Mouse (Mus musculus): ENCODE results near the gene Ank3. TPM values are rescaled to one million over a fixed set of nuclear protein-coding genes. Genes with fewer than 3 reads are reported as not detected.

The Ank3 gene
- polyA plus RNA-seq, 2 experiments: 3.1 to 5.3 TPM

DNA sequence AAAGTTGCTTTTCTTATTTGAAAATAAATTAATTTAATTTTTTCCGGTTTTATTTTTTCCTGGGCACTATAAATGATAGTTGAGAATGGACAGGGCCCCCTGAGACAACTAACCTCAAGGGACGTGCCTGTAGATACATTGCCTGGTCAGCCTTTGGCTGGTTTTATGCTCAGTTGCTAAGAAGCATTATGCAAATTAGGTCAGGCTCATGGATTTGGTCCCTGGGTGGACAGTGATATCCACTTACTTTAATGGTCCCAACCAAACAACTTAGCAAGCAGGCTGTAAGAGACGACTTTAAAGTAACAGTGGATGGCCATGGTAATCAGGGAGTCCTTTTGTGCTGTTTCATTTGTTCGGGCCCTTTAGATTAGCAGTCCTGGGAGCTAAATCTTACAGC is 392.0 kb downstream of the Ank3 start:
- Histone ChIP-seq H3K4me2 (ENCODE audit: low read depth) (no peak overlapping the region), H3K27ac (no peak overlapping the region), H3K9me3 (ENCODE audit: control insufficient read depth, low read length) (no peaks in the 10 kb centered on the region), H3K27me3 (ENCODE audit: control insufficient read depth, insufficient read depth, low read length) (no peaks in the 10 kb centered on the region), H3K4me3 (ENCODE audit: insufficient read depth in 1 of 2, low read depth in 2 of 2, low read length in 2 of 2) (no peak overlapping the region), H3K36me3 (replicated peaks; ENCODE audit: control insufficient read depth, insufficient read depth, low read depth) (no peaks in the 10 kb centered on the region), H3K4me1 (replicated peaks; ENCODE audit: control insufficient read depth in 2 of 2, insufficient read depth in 2 of 2, low read length in 1 of 2) (peaks cover 1 to 9% of the 10 kb centered on the region in 2 experiments; a peak in 3 of 4 replicates), H3K9ac (replicated peaks) (no peak overlapping the region)
- DNase-seq (ENCODE audit: low read depth in 3 of 3, low spot score in 3 of 3) (no peak), ATAC-seq (ENCODE audit: insufficient read depth) (no peak)
- WGBS (ENCODE audit: insufficient replicate concordance): 57% methylated on average over 4 of the region's 4 CpGs
- TF ChIP-seq CTCF (IDR thresholded peaks at IDR 0.05; ENCODE audit: low read depth) (no peak), EP300 (IDR thresholded peaks at IDR 0.05; ENCODE audit: low read depth) (no peak)

DNA sequence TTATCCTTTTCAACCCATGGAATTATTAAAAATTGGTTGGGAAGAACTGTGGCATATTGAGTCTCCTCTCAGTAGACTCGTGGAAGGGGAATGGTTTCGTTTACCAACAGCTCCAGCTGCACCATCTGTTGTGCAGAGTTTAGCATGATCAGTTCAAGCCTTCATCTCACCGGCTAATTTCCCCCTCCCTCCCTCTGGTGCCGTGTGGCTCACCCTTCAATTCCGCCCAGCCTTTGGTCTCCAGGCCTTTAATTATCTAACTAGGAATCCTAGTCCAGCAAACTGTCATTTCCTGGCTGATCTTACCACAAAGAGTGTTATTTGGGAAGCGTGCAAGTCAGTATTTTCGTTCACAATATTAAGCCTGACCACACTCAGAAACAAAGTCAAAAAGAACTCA is 393.4 kb downstream of the Ank3 start:
- 28% methylated on average over 7 of the region's 7 CpGs for WGBS (ENCODE audit: insufficient replicate concordance)
- H3K9me3 ChIP-seq (ENCODE audit: control insufficient read depth, low read length): no peaks in the 10 kb centered on the region
- H3K9ac ChIP-seq (replicated peaks): no peak overlapping the region
- H3K27ac ChIP-seq: no peak overlapping the region
- H3K4me1 ChIP-seq (replicated peaks; ENCODE audit: control insufficient read depth in 2 of 2, insufficient read depth in 2 of 2, low read length in 1 of 2): peaks cover 0 to 6% of the 10 kb centered on the region in 2 experiments; a peak in 1 of 4 replicates
- no peak for TF ChIP-seq CTCF (IDR thresholded peaks at IDR 0.05; ENCODE audit: low read depth)
- no peak for TF ChIP-seq EP300 (IDR thresholded peaks at IDR 0.05; ENCODE audit: low read depth)
- H3K36me3 ChIP-seq (replicated peaks; ENCODE audit: control insufficient read depth, insufficient read depth, low read depth): no peaks in the 10 kb centered on the region
- ATAC-seq (ENCODE audit: insufficient read depth): no peak
- H3K4me3 ChIP-seq (ENCODE audit: insufficient read depth in 1 of 2, low read depth in 2 of 2, low read length in 2 of 2): no peak overlapping the region
- no peak overlapping the region for H3K4me2 ChIP-seq (ENCODE audit: low read depth)
- DNase-seq (ENCODE audit: low read depth in 3 of 3, low spot score in 3 of 3): no peak
- no peaks in the 10 kb centered on the region for H3K27me3 ChIP-seq (ENCODE audit: control insufficient read depth, insufficient read depth, low read length)

DNA sequence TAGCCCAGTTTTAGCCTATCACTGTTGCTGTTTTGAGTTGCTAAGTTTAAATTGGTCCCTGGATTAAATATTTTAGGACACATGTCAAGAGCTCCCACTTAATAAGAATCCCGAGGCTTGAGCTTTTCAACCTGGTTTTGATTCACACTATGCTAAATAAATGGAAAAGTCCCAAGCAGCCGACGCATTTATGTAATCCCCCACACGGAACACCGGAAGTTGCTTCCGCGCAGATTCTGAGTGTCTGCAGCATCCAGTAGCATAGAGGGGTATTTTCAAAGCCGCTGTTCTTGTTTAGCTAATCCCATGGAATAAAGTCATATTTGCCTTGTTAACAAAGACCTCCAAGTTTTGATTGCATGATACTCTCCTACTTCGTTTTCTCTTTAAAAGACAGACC is 393.8 kb downstream of the Ank3 start:
- Histone ChIP-seq H3K36me3 (replicated peaks; ENCODE audit: control insufficient read depth, insufficient read depth, low read depth) (no peaks in the 10 kb centered on the region), H3K9me3 (ENCODE audit: control insufficient read depth, low read length) (no peaks in the 10 kb centered on the region), H3K9ac (replicated peaks) (no peak overlapping the region), H3K4me2 (ENCODE audit: low read depth) (no peak overlapping the region), H3K4me1 (replicated peaks; ENCODE audit: control insufficient read depth in 2 of 2, insufficient read depth in 2 of 2, low read length in 1 of 2) (peaks cover 0 to 6% of the 10 kb centered on the region in 2 experiments; a peak in 1 of 4 replicates), H3K4me3 (ENCODE audit: insufficient read depth in 1 of 2, low read depth in 2 of 2, low read length in 2 of 2) (no peak overlapping the region), H3K27me3 (ENCODE audit: control insufficient read depth, insufficient read depth, low read length) (no peaks in the 10 kb centered on the region), H3K27ac (no peak overlapping the region)
- no peak for ATAC-seq (ENCODE audit: insufficient read depth)
- WGBS (ENCODE audit: insufficient replicate concordance): 76% methylated on average over 9 of the region's 9 CpGs
- TF ChIP-seq CTCF (IDR thresholded peaks at IDR 0.05; ENCODE audit: low read depth) (no peak), EP300 (IDR thresholded peaks at IDR 0.05; ENCODE audit: low read depth) (no peak)
- DNase-seq (ENCODE audit: low read depth in 3 of 3, low spot score in 3 of 3): no peak

DNA sequence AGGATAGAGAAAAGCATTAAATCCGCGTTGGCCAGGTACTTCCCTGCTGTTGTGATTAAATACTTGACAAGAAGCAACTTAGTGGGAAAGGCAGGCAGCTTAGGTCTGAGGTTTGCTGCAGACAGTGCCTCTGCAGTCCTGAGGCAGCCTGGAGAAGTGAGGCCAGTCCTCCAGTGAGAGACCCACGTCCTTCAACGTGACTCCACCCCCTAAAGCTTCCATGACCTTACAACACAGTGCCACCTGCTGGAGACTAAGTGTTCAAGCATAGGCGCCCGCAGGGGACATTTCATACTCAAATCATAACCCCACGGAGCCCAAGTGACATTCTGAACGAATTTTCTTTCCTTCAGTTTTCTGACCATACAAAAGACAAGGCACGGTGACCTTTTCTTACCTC is 394.5 kb downstream of the Ank3 start:
- H3K27me3 ChIP-seq (ENCODE audit: control insufficient read depth, insufficient read depth, low read length): no peaks in the 10 kb centered on the region
- H3K4me3 ChIP-seq (ENCODE audit: insufficient read depth in 1 of 2, low read depth in 2 of 2, low read length in 2 of 2): no peak overlapping the region
- TF ChIP-seq CTCF (IDR thresholded peaks at IDR 0.05; ENCODE audit: low read depth) (peak; percentile 68), EP300 (IDR thresholded peaks at IDR 0.05; ENCODE audit: low read depth) (no peak)
- no peak for ATAC-seq (ENCODE audit: insufficient read depth)
- WGBS (ENCODE audit: insufficient replicate concordance): 40% methylated on average over 9 of the region's 9 CpGs
- no peaks in the 10 kb centered on the region for H3K36me3 ChIP-seq (replicated peaks; ENCODE audit: control insufficient read depth, insufficient read depth, low read depth)
- H3K9me3 ChIP-seq (ENCODE audit: control insufficient read depth, low read length): no peaks in the 10 kb centered on the region
- no peak overlapping the region for H3K4me2 ChIP-seq (ENCODE audit: low read depth)
- H3K4me1 ChIP-seq (replicated peaks; ENCODE audit: control insufficient read depth in 2 of 2, insufficient read depth in 2 of 2, low read length in 1 of 2): peaks cover 0 to 6% of the 10 kb centered on the region in 2 experiments; a peak in 1 of 4 replicates
- no peak overlapping the region for H3K9ac ChIP-seq (replicated peaks)
- DNase-seq (ENCODE audit: low read depth in 3 of 3, low spot score in 3 of 3): peak in 1 of 3 experiments; percentile 30
- no peak overlapping the region for H3K27ac ChIP-seq

GRCm38 (mm10) chr10:69795656-69796055 is 397.1 kb downstream of the Ank3 start:
- H3K4me3 ChIP-seq (ENCODE audit: insufficient read depth in 1 of 2, low read depth in 2 of 2, low read length in 2 of 2): no peak overlapping the region
- no peak for ATAC-seq (ENCODE audit: insufficient read depth)

More at GRCm38 (mm10) chr10:69795656-69796055, 397.1 kb downstream of the Ank3 start:
- Histone ChIP-seq H3K36me3 (replicated peaks; ENCODE audit: control insufficient read depth, insufficient read depth, low read depth) (no peaks in the 10 kb centered on the region), H3K27me3 (ENCODE audit: control insufficient read depth, insufficient read depth, low read length) (no peaks in the 10 kb centered on the region), H3K4me2 (ENCODE audit: low read depth) (no peak overlapping the region), H3K9ac (replicated peaks) (no peak overlapping the region), H3K9me3 (ENCODE audit: control insufficient read depth, low read length) (no peaks in the 10 kb centered on the region), H3K4me1 (replicated peaks; ENCODE audit: control insufficient read depth in 2 of 2, insufficient read depth in 2 of 2, low read length in 1 of 2) (peaks cover 0 to 6% of the 10 kb centered on the region in 2 experiments; a peak in 1 of 4 replicates), H3K27ac (no peak overlapping the region)
- 48% methylated on average over 3 of the region's 3 CpGs for WGBS (ENCODE audit: insufficient replicate concordance)
- DNase-seq (ENCODE audit: low read depth in 3 of 3, low spot score in 3 of 3): no peak
- no peak for TF ChIP-seq EP300 (IDR thresholded peaks at IDR 0.05; ENCODE audit: low read depth)
- no peak for TF ChIP-seq CTCF (IDR thresholded peaks at IDR 0.05; ENCODE audit: low read depth)
